Mouse (Mus musculus): Measurements from ENCODE around the gene Spns2.
"Not testable (repeated sequence)": the region's sequence is repeated elsewhere in the genome, so short reads cannot be mapped to it uniquely, and the experiment has no call there.

The Spns2 gene

GRCm38 (mm10) chr11:72473540-72473939 is 16.2 kb downstream of the Spns2 start:
- no peak for DNase-seq (ENCODE audit: low spot score in 2 of 2)

GRCm38 (mm10) chr11:72471381-72471780 is 18.3 kb downstream of the Spns2 start:
- no peak for DNase-seq (ENCODE audit: low spot score in 2 of 2)

- no peak for DNase-seq (ENCODE audit: low spot score in 2 of 2)
Observed at GRCm38 (mm10) chr11:72470004-72470403, 19.7 kb downstream of the Spns2 start.

- no peak for DNase-seq (ENCODE audit: low spot score in 2 of 2)
Observed at GRCm38 (mm10) chr11:72469217-72469616, 20.5 kb downstream of the Spns2 start.

GRCm38 (mm10) chr11:72468525-72468924 is 21.2 kb downstream of the Spns2 start:
- no peak for DNase-seq (ENCODE audit: low spot score in 2 of 2)

- no peak for DNase-seq (ENCODE audit: low spot score in 2 of 2)
Observed at GRCm38 (mm10) chr11:72466694-72467507, 22.8 kb downstream of the Spns2 start.

- no peak for DNase-seq (ENCODE audit: low spot score in 2 of 2)
Observed at GRCm38 (mm10) chr11:72465978-72466693, 23.6 kb downstream of the Spns2 start.

GRCm38 (mm10) chr11:72464821-72465220 is 24.9 kb downstream of the Spns2 start:
- no peak for DNase-seq (ENCODE audit: low spot score in 2 of 2)

- DNase-seq (ENCODE audit: low spot score in 2 of 2): no peak
Observed at GRCm38 (mm10) chr11:72461500-72461981, 28.2 kb downstream of the Spns2 start.

- DNase-seq (ENCODE audit: low spot score in 2 of 2): no peak
Observed at GRCm38 (mm10) chr11:72458502-72458901, 31.2 kb downstream of the Spns2 start.

GRCm38 (mm10) chr11:72457995-72458496 is 31.7 kb downstream of the Spns2 start:
- DNase-seq (ENCODE audit: low spot score in 2 of 2): no peak

- DNase-seq (ENCODE audit: low spot score in 2 of 2): peak in 1 of 2 experiments; percentile 43
Observed at GRCm38 (mm10) chr11:72455694-72456093, 34.0 kb downstream of the Spns2 start.

GRCm38 (mm10) chr11:72453105-72453953 is 36.4 kb downstream of the Spns2 start:
- no peak for DNase-seq (ENCODE audit: low spot score in 2 of 2)

GRCm38 (mm10) chr11:72452140-72452665 is 37.5 kb downstream of the Spns2 start:
- DNase-seq (ENCODE audit: low spot score in 2 of 2): no peak

- DNase-seq (ENCODE audit: low spot score in 2 of 2): no peak
Observed at GRCm38 (mm10) chr11:72447475-72447874, 42.2 kb downstream of the Spns2 start.

- no peak for DNase-seq (ENCODE audit: low spot score in 2 of 2)
Observed at GRCm38 (mm10) chr11:72446311-72447105, 43.2 kb downstream of the Spns2 start.

- peak; percentile 98 to 99 for DNase-seq (ENCODE audit: low spot score in 2 of 2)
Observed at GRCm38 (mm10) chr11:72440965-72441664, 48.6 kb downstream of the Spns2 start, which contains the start of gene Mybbp1a. TSS of gene Mybbp1a (plus strand) at chr11:72441355.

- not testable (repeated sequence) for DNase-seq (ENCODE audit: low spot score in 2 of 2)
Observed at GRCm38 (mm10) chr11:72440597-72440964, 49.1 kb downstream of the Spns2 start.

GRCm38 (mm10) chr11:72438411-72438810 is 51.3 kb downstream of the Spns2 start:
- DNase-seq (ENCODE audit: low spot score in 2 of 2): no peak

All from right cerebral cortex, adult 2 months (tissue).